Mouse (Mus musculus): ENCODE measurements around the gene Pola1. TPM values are rescaled to one million over a fixed set of nuclear protein-coding genes. Genes with fewer than 3 reads are reported as not detected.

Gene Pola1
- total RNA-seq, 2 experiments from 2014 or later = 7.6 to 8.8 TPM

GRCm38 (mm10) chrX:93295819-93296218 is 336.1 kb downstream of the Pola1 start:
- H3K27ac ChIP-seq = no peak overlapping the region; the same call in 1 of the 2 replicates
- H3K4me3 ChIP-seq = no peak overlapping the region
- TF ChIP-seq CTCF (conservative IDR thresholded peaks at IDR 0.05) = no peak
- no peak for DNase-seq (ENCODE audit: low spot score in 2 of 2)

- TF ChIP-seq CTCF (conservative IDR thresholded peaks at IDR 0.05) = no peak
- Histone ChIP-seq H3K4me3 (no peak overlapping the region), H3K27ac (no peak overlapping the region; the same call in 1 of the 2 replicates)
- no peak for DNase-seq (ENCODE audit: low spot score in 2 of 2)
Observed at GRCm38 (mm10) chrX:93294736-93295490, 337.0 kb downstream of the Pola1 start.

- no peak overlapping the region for H3K4me3 ChIP-seq
- H3K27ac ChIP-seq = no peak overlapping the region
Observed at GRCm38 (mm10) chrX:93292031-93292430, 339.9 kb downstream of the Pola1 start.

GRCm38 (mm10) chrX:93289851-93290380 is 342.0 kb downstream of the Pola1 start:
- Histone ChIP-seq H3K27ac (peak overlapping the region; percentile 46), H3K4me3 (peak overlapping the region; percentile 35; the same call in 1 of the 2 replicates)
- DNase-seq (ENCODE audit: low spot score in 2 of 2) = peak in 1 of 2 experiments; percentile 37
- no peak for TF ChIP-seq CTCF (conservative IDR thresholded peaks at IDR 0.05)

More at GRCm38 (mm10) chrX:93292031-93292430, 339.9 kb downstream of the Pola1 start:
- DNase-seq (ENCODE audit: low spot score in 2 of 2) = no peak
- TF ChIP-seq CTCF (conservative IDR thresholded peaks at IDR 0.05) = no peak

- H3K27ac ChIP-seq = peak overlapping the region; percentile 46
- TF ChIP-seq CTCF (conservative IDR thresholded peaks at IDR 0.05) = no peak
- peak overlapping the region; percentile 35 for H3K4me3 ChIP-seq
- DNase-seq (ENCODE audit: low spot score in 2 of 2) = no peak
Observed at GRCm38 (mm10) chrX:93289076-93289475, 342.9 kb downstream of the Pola1 start.

GRCm38 (mm10) chrX:93288339-93288738 is 343.6 kb downstream of the Pola1 start:
- H3K27ac ChIP-seq = no peak overlapping the region; the same call in 1 of the 2 replicates
- no peak for TF ChIP-seq CTCF (conservative IDR thresholded peaks at IDR 0.05)
- DNase-seq (ENCODE audit: low spot score in 2 of 2) = no peak
- H3K4me3 ChIP-seq = peak overlapping the region; percentile 46; the same call in 1 of the 2 replicates

GRCm38 (mm10) chrX:93286291-93286893 is 345.6 kb downstream of the Pola1 start, which contains the start of gene Arx:
TSS of gene Arx (plus strand) at chrX:93286445.
- DNase-seq (ENCODE audit: low spot score in 2 of 2) = peak; percentile 48 to 51
- Histone ChIP-seq H3K4me3 (peak within 1 kb of the TSS; percentile 46), H3K27ac (peak within 1 kb of the TSS; percentile 46; the same call in 1 of the 2 replicates)
- TF ChIP-seq CTCF (conservative IDR thresholded peaks at IDR 0.05) = no peak

GRCm38 (mm10) chrX:93285091-93285490 is 346.9 kb downstream of the Pola1 start:
- peak overlapping the region; percentile 55 for H3K27ac ChIP-seq
- TF ChIP-seq CTCF (conservative IDR thresholded peaks at IDR 0.05) = no peak
- no peak for DNase-seq (ENCODE audit: low spot score in 2 of 2)
- no peak overlapping the region; the same call in 1 of the 2 replicates for H3K4me3 ChIP-seq

GRCm38 (mm10) chrX:93281756-93282155 is 350.2 kb downstream of the Pola1 start:
- H3K27ac ChIP-seq = no peak overlapping the region

GRCm38 (mm10) chrX:93281028-93281723 is 350.8 kb downstream of the Pola1 start:
- Histone ChIP-seq H3K4me3 (peak overlapping the region; percentile 35), H3K27ac (no peak overlapping the region)
- peak; percentile 79 for TF ChIP-seq CTCF (conservative IDR thresholded peaks at IDR 0.05)
- DNase-seq (ENCODE audit: low spot score in 2 of 2) = peak; percentile 37 to 65

More at GRCm38 (mm10) chrX:93281756-93282155, 350.2 kb downstream of the Pola1 start:
- H3K4me3 ChIP-seq = peak overlapping the region; percentile 35
- no peak for TF ChIP-seq CTCF (conservative IDR thresholded peaks at IDR 0.05)
- DNase-seq (ENCODE audit: low spot score in 2 of 2) = no peak

- TF ChIP-seq CTCF (conservative IDR thresholded peaks at IDR 0.05) = no peak
- DNase-seq (ENCODE audit: low spot score in 2 of 2) = no peak
- Histone ChIP-seq H3K27ac (no peak overlapping the region), H3K4me3 (no peak overlapping the region)
Observed at GRCm38 (mm10) chrX:93279940-93280339, 352.0 kb downstream of the Pola1 start.

- TF ChIP-seq CTCF (conservative IDR thresholded peaks at IDR 0.05) = no peak
- no peak overlapping the region for H3K4me3 ChIP-seq
- DNase-seq (ENCODE audit: low spot score in 2 of 2) = no peak
- H3K27ac ChIP-seq = no peak overlapping the region
Observed at GRCm38 (mm10) chrX:93275689-93276088, 356.3 kb downstream of the Pola1 start.

Other genes starting within 250 kb of the Pola1 start
- gene Pcyt1b, start 22.7 kb upstream of the Pola1 start, total RNA-seq (2021) = 10 to 100 TPM; 28.6 to 31.0 TPM
- gene Pdk3, start 200.0 kb upstream of the Pola1 start, total RNA-seq (2021) = 10 to 100 TPM; 39.0 to 43.9 TPM